ENCODE assay signal across 30 mouse cellular contexts in genomic region chr14:16480621-16481020, GRCm38 (mm10).
DNase-seq lines count a peak whose midpoint lies in the region; ATAC-seq lines count a peak whose summit lies in the region.
"Had no signal": no experiment of that assay in that cellular context is flagged by ENCODE, and none has a peak within 500 bp of the region (broad histone marks: within the 10 kb centered on the region; RNA-seq: fewer than 3 reads in every experiment).

No protein-coding gene starts in this region.

- H3K4me1 ChIP-seq in heart, embryonic 10.5 days, result peaks cover 19% of the 10 kb centered on the region
- 0 out of 2 replicates have a peak, but pooled peaks cover 7% of the 10 kb centered on the region for H3K4me1 ChIP-seq in kidney, embryonic 14.5 days (ENCODE audit: control insufficient read depth, insufficient read depth, low read length)
- H3K4me1 ChIP-seq: liver, embryonic 12.5 days; midbrain, embryonic 12.5 days had no signal

- ATAC-seq in kidney, embryonic 14.5 days (ENCODE audit: low FRiP score, low TSS enrichment), result no peak
- ATAC-seq: CD4-positive, CD25-positive, alpha-beta regulatory T cell, adult 4 months; forebrain, postnatal 0 days; hindbrain, embryonic 16.5 days; liver, embryonic 12.5 days; lung, postnatal 0 days had no signal

- no peak overlapping the region for H3K4me2 ChIP-seq in kidney, embryonic 14.5 days (replicated peaks; ENCODE audit: low read depth, low read length)
- H3K4me2 ChIP-seq: embryonic facial prominence, embryonic 13.5 days; forebrain, embryonic 12.5 days; heart, embryonic 12.5 days; liver, embryonic 12.5 days; midbrain, embryonic 12.5 days; neural tube, embryonic 13.5 days had no signal

- no peak overlapping the region for H3K9ac ChIP-seq in kidney, embryonic 14.5 days (ENCODE audit: low read depth, low read length)
- H3K9ac ChIP-seq: embryonic facial prominence, embryonic 13.5 days; forebrain, embryonic 12.5 days; forebrain, postnatal 0 days; heart, embryonic 12.5 days; liver, embryonic 12.5 days; midbrain, embryonic 12.5 days; neural tube, embryonic 13.5 days had no signal

- H3K9me3 ChIP-seq in heart, embryonic 10.5 days, result no peaks in the 10 kb centered on the region
- no peaks in the 10 kb centered on the region for H3K9me3 ChIP-seq in kidney, embryonic 14.5 days (ENCODE audit: control insufficient read depth, low read length)
- H3K9me3 ChIP-seq: embryonic facial prominence, embryonic 13.5 days; forebrain, embryonic 12.5 days; heart, embryonic 12.5 days; liver, embryonic 12.5 days; megakaryocyte, embryonic 14.5 days; midbrain, embryonic 12.5 days; neural tube, embryonic 13.5 days had no signal

- no peaks in the 10 kb centered on the region for H3K36me3 ChIP-seq in heart, embryonic 10.5 days
- H3K36me3 ChIP-seq in kidney, embryonic 14.5 days (ENCODE audit: control insufficient read depth, insufficient read depth, low read length), result no peaks in the 10 kb centered on the region
- H3K36me3 ChIP-seq: embryonic facial prominence, embryonic 13.5 days; forebrain, embryonic 12.5 days; heart, embryonic 12.5 days; liver, embryonic 12.5 days; midbrain, embryonic 12.5 days; neural tube, embryonic 13.5 days had no signal

- 59% methylated on average over 6 of the region's 6 CpGs for WGBS in heart, embryonic 10.5 days
- 54% methylated on average over 6 of the region's 6 CpGs for WGBS in kidney, embryonic 14.5 days

- H3K27ac ChIP-seq in heart, embryonic 10.5 days, result no peak overlapping the region
- H3K27ac ChIP-seq in kidney, embryonic 14.5 days (ENCODE audit: low read depth, low read length), result no peak overlapping the region
- H3K27ac ChIP-seq: embryonic facial prominence, embryonic 13.5 days; forebrain, embryonic 12.5 days; liver, embryonic 12.5 days; midbrain, embryonic 12.5 days; neural tube, embryonic 13.5 days had no signal

- no peak overlapping the region for H3K4me3 ChIP-seq in heart, embryonic 10.5 days
- H3K4me3 ChIP-seq in kidney, embryonic 14.5 days (ENCODE audit: low read length), result no peak overlapping the region
- H3K4me3 ChIP-seq: embryonic facial prominence, embryonic 13.5 days; forebrain, embryonic 12.5 days; heart, embryonic 12.5 days; liver, embryonic 12.5 days; megakaryocyte, embryonic 14.5 days; midbrain, embryonic 12.5 days; myocyte; neural tube, embryonic 13.5 days had no signal

- no peaks in the 10 kb centered on the region for H3K27me3 ChIP-seq in heart, embryonic 10.5 days (ENCODE audit: insufficient read depth, poor library complexity, severe bottlenecking)
- H3K27me3 ChIP-seq in kidney, embryonic 14.5 days (ENCODE audit: control insufficient read depth, insufficient read depth, low read length), result no peaks in the 10 kb centered on the region
- H3K27me3 ChIP-seq: embryonic facial prominence, embryonic 13.5 days; forebrain, embryonic 12.5 days; heart, embryonic 12.5 days; liver, embryonic 12.5 days; midbrain, embryonic 12.5 days; neural tube, embryonic 13.5 days had no signal

- peak; percentile 30 for DNase-seq in heart, embryonic 10.5 days (ENCODE audit: low spot score)
- no peak for DNase-seq in heart, adult 9 months (ENCODE audit: low spot score in 2 of 2)
- DNase-seq in kidney, adult 8-10 months, result peak; percentile 36 to 64
- peak; percentile 21 for DNase-seq in kidney, postnatal 10 days
- DNase-seq in neural tube, embryonic 10.5 days (ENCODE audit: extremely low spot score, low spot score), result no peak
- DNase-seq in left cerebral cortex, adult 9 months (ENCODE audit: low spot score in 2 of 2), result no peak
- DNase-seq: adrenal gland, postnatal 25 days; cerebellum, adult 18-20 months; cerebellum, postnatal 10 days; forebrain, postnatal 0 days; gastrocnemius, postnatal 14 days; heart, postnatal 10 days; layer of hippocampus, postnatal 36 days; lung, adult 18-20 months; lung, postnatal 4 days; right cerebral cortex, postnatal 4 days; thymus, adult 2 months; thymus, postnatal 4 days had no signal

Comparison
In these comparisons a context has a peak if more than half of its experiments do, and no peak if none do; other contexts are left out.
1. DNase-seq: peak in heart, embryonic 10.5 days (single experiment), kidney, adult 8-10 months (2 of 2) and kidney, postnatal 10 days (single experiment); none in heart, adult 9 months (0 of 2), neural tube, embryonic 10.5 days (single experiment) and left cerebral cortex, adult 9 months (0 of 2).